Mouse (Mus musculus): ENCODE data around the gene Morn2. TPM values are rescaled to one million over a fixed set of nuclear protein-coding genes. Genes with fewer than 3 reads are reported as not detected.

Morn2 gene
- polyA plus RNA-seq, 1 experiment from 2014 or later, result 7.6 TPM

GRCm38 (mm10) chr17:80324521-80324920 is 34.5 kb downstream of the Morn2 start:
- H3K9me3 ChIP-seq (replicated peaks), result no peaks in the 10 kb centered on the region
- no peak overlapping the region for H3K9ac ChIP-seq
- no peak overlapping the region for H3K4me3 ChIP-seq (replicated peaks)
- H3K27ac ChIP-seq (replicated peaks), result no peak overlapping the region
- ATAC-seq (ENCODE audit: insufficient read depth), result no peak
- H3K36me3 ChIP-seq (replicated peaks), result no peaks in the 10 kb centered on the region
- H3K27me3 ChIP-seq, result no peaks in the 10 kb centered on the region
- 68% methylated on average over 7 of the region's 7 CpGs for WGBS (ENCODE audit: insufficient replicate concordance)
- H3K4me1 ChIP-seq (replicated peaks), result no peaks in the 10 kb centered on the region
- no peak overlapping the region for H3K4me2 ChIP-seq

- Histone ChIP-seq H3K9me3 (replicated peaks) (no peaks in the 10 kb centered on the region), H3K4me1 (replicated peaks) (no peaks in the 10 kb centered on the region), H3K4me3 (replicated peaks) (no peak overlapping the region), H3K9ac (no peak overlapping the region), H3K27ac (replicated peaks) (no peak overlapping the region), H3K36me3 (replicated peaks) (no peaks in the 10 kb centered on the region), H3K4me2 (no peak overlapping the region), H3K27me3 (no peaks in the 10 kb centered on the region)
- 66% methylated on average over 5 of the region's 5 CpGs for WGBS (ENCODE audit: insufficient replicate concordance)
- no peak for ATAC-seq (ENCODE audit: insufficient read depth)
Measured at GRCm38 (mm10) chr17:80325456-80325855, 35.5 kb downstream of the Morn2 start.

- no peak for ATAC-seq (ENCODE audit: insufficient read depth)
- Histone ChIP-seq H3K9ac (no peak overlapping the region), H3K36me3 (replicated peaks) (no peaks in the 10 kb centered on the region), H3K4me2 (no peak overlapping the region), H3K9me3 (replicated peaks) (no peaks in the 10 kb centered on the region), H3K27ac (replicated peaks) (no peak overlapping the region), H3K27me3 (no peaks in the 10 kb centered on the region), H3K4me1 (replicated peaks) (no peaks in the 10 kb centered on the region), H3K4me3 (replicated peaks) (no peak overlapping the region)
- 71% methylated on average over 3 of the region's 3 CpGs for WGBS (ENCODE audit: insufficient replicate concordance)
Measured at GRCm38 (mm10) chr17:80326431-80326830, 36.4 kb downstream of the Morn2 start.

GRCm38 (mm10) chr17:80332386-80332785 is 42.4 kb downstream of the Morn2 start:
- Histone ChIP-seq H3K27me3 (no peaks in the 10 kb centered on the region), H3K9me3 (replicated peaks) (no peaks in the 10 kb centered on the region), H3K27ac (replicated peaks) (no peak overlapping the region), H3K9ac (no peak overlapping the region), H3K4me3 (replicated peaks) (no peak overlapping the region), H3K4me2 (no peak overlapping the region), H3K4me1 (replicated peaks) (no peaks in the 10 kb centered on the region), H3K36me3 (replicated peaks) (no peaks in the 10 kb centered on the region)
- no peak for ATAC-seq (ENCODE audit: insufficient read depth)
- WGBS (ENCODE audit: insufficient replicate concordance), result 60% methylated on average over 2 of the region's 2 CpGs

- H3K9ac ChIP-seq, result no peak overlapping the region
- H3K4me3 ChIP-seq (replicated peaks), result no peak overlapping the region
- no peak for ATAC-seq (ENCODE audit: insufficient read depth)
- H3K4me1 ChIP-seq (replicated peaks), result no peaks in the 10 kb centered on the region
- WGBS (ENCODE audit: insufficient replicate concordance), result 69% methylated on average over 4 of the region's 4 CpGs
- no peaks in the 10 kb centered on the region for H3K27me3 ChIP-seq
- no peaks in the 10 kb centered on the region for H3K36me3 ChIP-seq (replicated peaks)
- no peaks in the 10 kb centered on the region for H3K9me3 ChIP-seq (replicated peaks)
- H3K27ac ChIP-seq (replicated peaks), result no peak overlapping the region
- H3K4me2 ChIP-seq, result no peak overlapping the region
Measured at GRCm38 (mm10) chr17:80345277-80345676, 55.3 kb downstream of the Morn2 start.

- Histone ChIP-seq H3K36me3 (replicated peaks) (no peaks in the 10 kb centered on the region), H3K27ac (replicated peaks) (no peak overlapping the region), H3K4me2 (no peak overlapping the region), H3K27me3 (no peaks in the 10 kb centered on the region), H3K9me3 (replicated peaks) (no peaks in the 10 kb centered on the region), H3K4me3 (replicated peaks) (no peak overlapping the region), H3K4me1 (replicated peaks) (no peaks in the 10 kb centered on the region), H3K9ac (no peak overlapping the region)
- WGBS (ENCODE audit: insufficient replicate concordance), result 55% methylated on average over 11 of the region's 11 CpGs
- no peak for ATAC-seq (ENCODE audit: insufficient read depth)
Measured at GRCm38 (mm10) chr17:80346591-80347125, 56.7 kb downstream of the Morn2 start.

Other genes starting within 250 kb of the Morn2 start
- 21.8 and 22.7 TPM in 2 replicates for gene Hnrnpll, start 227.9 kb upstream of the Morn2 start, polyA plus RNA-seq (2015; fragmentation: Nextera tagmentation; extraction: Ambion mirVana)
- gene Galm, start 162.7 kb upstream of the Morn2 start, polyA plus RNA-seq (2015; fragmentation: Nextera tagmentation; extraction: Ambion mirVana), result 31.9 and 35.9 TPM in 2 replicates
- gene Srsf7, start 82.9 kb upstream of the Morn2 start, polyA plus RNA-seq (2015; fragmentation: Nextera tagmentation; extraction: Ambion mirVana), result 199 and 220 TPM in 2 replicates
- not detected in 2 replicates for gene Ttc39d, start 82.7 kb upstream of the Morn2 start, polyA plus RNA-seq (2015; fragmentation: Nextera tagmentation; extraction: Ambion mirVana)
- 25.6 and 28.9 TPM in 2 replicates for gene Gemin6, start 65.8 kb upstream of the Morn2 start, polyA plus RNA-seq (2015; fragmentation: Nextera tagmentation; extraction: Ambion mirVana)
- gene Dhx57, start 273 bp downstream of the Morn2 start, polyA plus RNA-seq (2015; fragmentation: Nextera tagmentation; extraction: Ambion mirVana), result 3.9 and 4.1 TPM in 2 replicates
- 0.10 TPM in 1 of 2 replicates, not detected in the other for gene Arhgef33, start 17.2 kb downstream of the Morn2 start, polyA plus RNA-seq (2015; fragmentation: Nextera tagmentation; extraction: Ambion mirVana)
- gene Gm10190, start 83.3 kb downstream of the Morn2 start, polyA plus RNA-seq (2015; fragmentation: Nextera tagmentation; extraction: Ambion mirVana), result not detected in 2 replicates
- 1.1 and 1.2 TPM in 2 replicates for gene Sos1, start 190.2 kb downstream of the Morn2 start, polyA plus RNA-seq (2015; fragmentation: Nextera tagmentation; extraction: Ambion mirVana)

All from liver, embryonic 15.5 days (tissue).